Mouse (Mus musculus): ENCODE data around the gene Fam229b. TPM values are rescaled to one million over a fixed set of nuclear protein-coding genes. Genes with fewer than 3 reads are reported as not detected.

Fam229b gene
- polyA plus RNA-seq, 1 experiment from 2014 or later = 20.8 TPM

GRCm38 (mm10) chr10:39108837-39109488 is 24.8 kb downstream of the Fam229b start:
- Histone ChIP-seq H3K9me3 (replicated peaks) (no peaks in the 10 kb centered on the region), H3K27me3 (no peaks in the 10 kb centered on the region), H3K4me2 (replicated peaks) (no peak overlapping the region), H3K4me3 (no peak overlapping the region), H3K4me1 (no peaks in the 10 kb centered on the region), H3K27ac (no peak overlapping the region), H3K9ac (no peak overlapping the region), H3K36me3 (no peaks in the 10 kb centered on the region)
- no peak for ATAC-seq (ENCODE audit: low FRiP score)
- 77% methylated on average over 10 of the region's 10 CpGs for WGBS

GRCm38 (mm10) chr10:39106935-39107334 is 26.8 kb downstream of the Fam229b start:
- H3K36me3 ChIP-seq = no peaks in the 10 kb centered on the region
- no peak overlapping the region for H3K27ac ChIP-seq
- WGBS = 44% methylated on average over 4 of the region's 4 CpGs
- no peaks in the 10 kb centered on the region for H3K27me3 ChIP-seq
- ATAC-seq (ENCODE audit: low FRiP score) = no peak
- no peak overlapping the region for H3K9ac ChIP-seq
- H3K9me3 ChIP-seq (replicated peaks) = no peaks in the 10 kb centered on the region
- H3K4me2 ChIP-seq (replicated peaks) = no peak overlapping the region
- no peaks in the 10 kb centered on the region for H3K4me1 ChIP-seq
- H3K4me3 ChIP-seq = no peak overlapping the region

GRCm38 (mm10) chr10:39106413-39106812 is 27.3 kb downstream of the Fam229b start:
- Histone ChIP-seq H3K4me1 (no peaks in the 10 kb centered on the region), H3K4me3 (no peak overlapping the region), H3K4me2 (replicated peaks) (no peak overlapping the region)

GRCm38 (mm10) chr10:39104803-39105449 is 28.8 kb downstream of the Fam229b start:
- Histone ChIP-seq H3K36me3 (no peaks in the 10 kb centered on the region), H3K27me3 (no peaks in the 10 kb centered on the region), H3K4me2 (replicated peaks) (no peak overlapping the region), H3K9me3 (replicated peaks) (no peaks in the 10 kb centered on the region), H3K4me1 (no peaks in the 10 kb centered on the region), H3K27ac (no peak overlapping the region), H3K4me3 (no peak overlapping the region), H3K9ac (no peak overlapping the region)
- WGBS = 89% methylated on average over 8 of the region's 8 CpGs
- ATAC-seq (ENCODE audit: low FRiP score) = no peak

More at GRCm38 (mm10) chr10:39106413-39106812, 27.3 kb downstream of the Fam229b start:
- 58% methylated on average over 3 of the region's 3 CpGs for WGBS
- Histone ChIP-seq H3K9ac (no peak overlapping the region), H3K27ac (no peak overlapping the region), H3K27me3 (no peaks in the 10 kb centered on the region), H3K9me3 (replicated peaks) (no peaks in the 10 kb centered on the region), H3K36me3 (no peaks in the 10 kb centered on the region)
- no peak for ATAC-seq (ENCODE audit: low FRiP score)

DNA sequence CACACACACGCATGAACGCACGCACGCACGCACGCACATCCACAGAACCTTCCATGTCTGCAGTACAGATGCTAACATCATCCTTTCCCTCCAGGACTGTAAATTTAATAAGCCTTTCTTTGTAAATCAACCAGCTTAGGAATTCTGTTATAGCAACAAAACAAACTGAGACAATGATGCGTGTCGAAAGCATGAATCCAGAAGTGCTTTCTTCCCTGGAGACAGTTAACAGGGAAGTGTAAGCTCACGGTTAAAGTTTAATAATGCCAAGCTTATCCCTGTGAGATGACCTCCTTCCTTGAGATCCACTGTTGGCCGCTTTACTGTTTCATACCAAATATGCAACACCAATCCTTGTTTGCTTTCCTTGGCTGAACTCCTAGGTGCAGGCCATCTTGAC is 35.0 kb downstream of the Fam229b start:
- ATAC-seq (ENCODE audit: low FRiP score) = no peak
- WGBS = 95% methylated on average over 10 of the region's 10 CpGs
- no peaks in the 10 kb centered on the region for H3K27me3 ChIP-seq
- no peaks in the 10 kb centered on the region for H3K36me3 ChIP-seq
- H3K27ac ChIP-seq = no peak overlapping the region
- H3K4me1 ChIP-seq = no peaks in the 10 kb centered on the region
- H3K4me3 ChIP-seq = no peak overlapping the region
- no peaks in the 10 kb centered on the region for H3K9me3 ChIP-seq (replicated peaks)
- H3K4me2 ChIP-seq (replicated peaks) = no peak overlapping the region
- no peak overlapping the region for H3K9ac ChIP-seq

GRCm38 (mm10) chr10:39096981-39097380 is 36.7 kb downstream of the Fam229b start:
- H3K27me3 ChIP-seq = no peaks in the 10 kb centered on the region
- H3K4me1 ChIP-seq = no peaks in the 10 kb centered on the region
- no peaks in the 10 kb centered on the region for H3K9me3 ChIP-seq (replicated peaks)
- no peak overlapping the region for H3K9ac ChIP-seq
- 85% methylated on average over 9 of the region's 9 CpGs for WGBS
- no peak for ATAC-seq (ENCODE audit: low FRiP score)
- H3K27ac ChIP-seq = no peak overlapping the region
- no peaks in the 10 kb centered on the region for H3K36me3 ChIP-seq
- no peak overlapping the region for H3K4me3 ChIP-seq
- H3K4me2 ChIP-seq (replicated peaks) = no peak overlapping the region

GRCm38 (mm10) chr10:39072048-39072447 is 61.7 kb downstream of the Fam229b start:
- 89% methylated on average over 4 of the region's 4 CpGs for WGBS
- H3K27me3 ChIP-seq = no peaks in the 10 kb centered on the region
- no peak overlapping the region for H3K4me2 ChIP-seq (replicated peaks)
- H3K36me3 ChIP-seq = no peaks in the 10 kb centered on the region
- no peak overlapping the region for H3K9ac ChIP-seq
- no peak overlapping the region for H3K4me3 ChIP-seq
- no peak for ATAC-seq (ENCODE audit: low FRiP score)
- no peaks in the 10 kb centered on the region for H3K4me1 ChIP-seq
- no peak overlapping the region for H3K27ac ChIP-seq
- no peaks in the 10 kb centered on the region for H3K9me3 ChIP-seq (replicated peaks)

Other genes with a start within 250 kb of the Fam229b start
- 29.7 and 35.5 TPM in 2 replicates for gene Lama4, start 168.4 kb downstream of the Fam229b start, polyA plus RNA-seq (2016; fragmentation: Nextera tagmentation; extraction: Ambion mirVana)
- 14.4 and 18.5 TPM in 2 replicates for gene Tube1, start 62 bp upstream of the Fam229b start, polyA plus RNA-seq (2016; fragmentation: Nextera tagmentation; extraction: Ambion mirVana)
- gene Ccn6, start 29.9 kb upstream of the Fam229b start, polyA plus RNA-seq (2016; fragmentation: Nextera tagmentation; extraction: Ambion mirVana) = 0.31 and 1.3 TPM in 2 replicates
- 64.8 and 67.9 TPM in 2 replicates for gene Fyn, start 234.9 kb upstream of the Fam229b start, polyA plus RNA-seq (2016; fragmentation: Nextera tagmentation; extraction: Ambion mirVana)

Data from hindbrain, embryonic 12.5 days (tissue).